Mouse (Mus musculus): Measurements from ENCODE around the gene Sap18.

- TF ChIP-seq CTCF (IDR thresholded peaks at IDR 0.05; ENCODE audit: extremely low read depth, insufficient read depth, insufficient read length, insufficient replicate concordance) (no peak), POLR2A (IDR thresholded peaks at IDR 0.05; ENCODE audit: low read depth, low read length) (no peak)
Measured at GRCm38 (mm10) chr14:57789311-57789710, 8.7 kb upstream of the Sap18 start.

All from spleen, adult 2 months (tissue).